Mouse (Mus musculus) cerebellum, postnatal 25 days (tissue): ENCODE results near the gene 5730522E02Rik.
A peak's percentile ranks its signal among the peaks of the same experiment; 100 is the strongest.

Experiments
- DNase-seq, 2 experiments: peaks; one replicate each; pipeline ENCODE4 v3.0.0; 2021; ENCODE audit warnings: mixed read lengths in 2 of 2

Gene 5730522E02Rik

GRCm38 (mm10) chr11:25664562-25665104, 545.9 kb downstream of the 5730522E02Rik start:
- no peak for DNase-seq

DNA sequence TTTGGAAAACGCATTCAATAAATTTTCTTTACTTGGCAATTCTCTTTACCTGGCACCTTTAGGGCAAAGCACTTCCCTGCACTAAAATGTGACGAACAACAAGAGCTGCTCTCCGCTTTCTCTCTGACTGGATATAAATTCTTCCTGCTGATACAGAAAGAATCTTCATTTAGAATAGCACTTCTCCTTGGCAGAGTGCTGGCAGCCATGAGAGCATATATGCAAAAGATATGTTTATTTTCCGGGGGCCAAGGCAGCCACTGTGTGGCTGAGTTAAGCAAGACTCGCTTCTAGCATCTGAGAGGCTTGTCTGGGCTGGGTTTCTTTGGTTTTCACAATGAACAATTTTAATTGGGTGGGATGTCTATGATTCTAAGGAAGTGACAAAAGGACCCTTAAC, 564.3 kb downstream of the 5730522E02Rik start:
- DNase-seq = no peak

DNA sequence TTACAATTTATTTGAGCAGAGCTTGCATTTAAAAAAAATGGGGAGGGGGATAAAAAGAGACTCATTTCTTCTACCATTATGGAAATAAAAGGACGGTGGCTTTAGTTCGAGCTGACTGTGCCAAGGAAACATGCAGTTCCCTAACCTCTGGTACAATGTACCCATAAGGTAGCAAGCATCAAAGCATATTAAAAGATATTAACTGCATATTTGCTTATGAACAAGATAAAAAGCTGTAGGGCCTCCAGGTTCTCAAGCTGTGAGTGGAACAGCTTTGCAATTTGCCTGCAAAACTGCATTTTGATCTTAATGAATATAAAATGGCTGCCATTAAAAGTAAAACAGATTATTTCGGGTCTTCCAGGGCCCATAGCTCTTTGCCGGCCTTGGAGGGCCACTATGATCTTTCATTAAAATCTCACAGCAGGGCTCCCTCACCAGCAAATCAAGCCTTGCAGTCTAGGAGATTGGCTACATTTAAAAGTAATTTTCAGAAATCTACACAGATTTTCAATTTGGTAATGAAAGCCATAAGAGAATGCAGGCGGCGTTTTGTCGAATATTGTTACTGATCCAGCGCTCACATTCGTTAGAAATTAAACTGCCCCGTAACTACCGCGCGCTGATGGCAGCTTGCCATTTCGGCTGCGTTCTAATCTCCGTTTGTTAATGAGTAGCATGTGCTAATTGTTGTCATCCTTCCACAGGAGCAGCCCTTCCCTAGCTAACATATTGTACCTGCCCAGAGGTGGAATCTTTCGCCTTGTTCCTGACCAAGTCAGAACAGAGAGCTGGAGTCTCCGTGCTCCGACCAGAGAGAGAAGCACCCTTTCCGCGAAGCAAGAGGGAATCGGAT, 565.6 kb downstream of the 5730522E02Rik start:
- DNase-seq = peak; percentile 7 to 33

GRCm38 (mm10) chr11:25606886-25607285, 603.7 kb downstream of the 5730522E02Rik start:
- DNase-seq = no peak

DNA sequence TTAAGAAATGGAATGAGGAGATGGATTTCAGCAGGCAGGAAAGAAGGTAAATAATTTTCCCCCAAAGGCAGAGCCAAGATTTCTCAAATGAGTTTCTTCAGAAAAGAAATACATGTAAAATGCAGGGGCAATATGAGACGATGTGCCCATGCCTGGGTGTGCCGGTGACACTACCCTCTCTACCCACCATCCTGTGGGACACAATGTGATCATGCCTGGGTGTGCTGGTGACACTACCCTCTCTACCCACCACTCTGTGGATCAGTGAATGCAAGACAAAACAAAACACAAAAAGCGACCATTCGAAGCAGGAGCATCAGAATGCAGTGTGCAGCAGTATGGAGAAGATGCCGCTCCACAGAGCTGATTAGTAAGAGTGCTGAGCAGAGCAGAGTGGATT, 610.5 kb downstream of the 5730522E02Rik start:
- DNase-seq = no peak

DNA sequence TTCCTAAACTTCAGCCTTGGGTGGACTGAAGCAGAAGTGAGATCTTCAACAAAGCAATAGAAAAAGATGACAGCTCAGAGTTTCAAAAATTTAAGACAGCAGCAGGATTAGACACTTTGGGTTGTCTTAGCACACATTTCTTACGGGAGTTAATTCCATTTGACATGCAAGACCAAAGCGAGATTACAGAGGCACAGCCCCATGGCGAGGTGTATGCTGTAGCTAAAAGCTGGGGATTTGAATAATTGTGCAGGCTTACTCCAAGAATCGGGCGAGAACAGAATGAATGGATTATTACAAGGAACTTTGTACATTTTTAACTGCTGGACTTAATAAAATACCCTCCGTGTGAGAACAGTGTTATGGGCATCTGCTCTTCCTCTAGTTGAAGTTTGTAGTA, 615.3 kb downstream of the 5730522E02Rik start:
- no peak for DNase-seq

GRCm38 (mm10) chr11:25594780-25595179, 615.8 kb downstream of the 5730522E02Rik start:
- no peak for DNase-seq

DNA sequence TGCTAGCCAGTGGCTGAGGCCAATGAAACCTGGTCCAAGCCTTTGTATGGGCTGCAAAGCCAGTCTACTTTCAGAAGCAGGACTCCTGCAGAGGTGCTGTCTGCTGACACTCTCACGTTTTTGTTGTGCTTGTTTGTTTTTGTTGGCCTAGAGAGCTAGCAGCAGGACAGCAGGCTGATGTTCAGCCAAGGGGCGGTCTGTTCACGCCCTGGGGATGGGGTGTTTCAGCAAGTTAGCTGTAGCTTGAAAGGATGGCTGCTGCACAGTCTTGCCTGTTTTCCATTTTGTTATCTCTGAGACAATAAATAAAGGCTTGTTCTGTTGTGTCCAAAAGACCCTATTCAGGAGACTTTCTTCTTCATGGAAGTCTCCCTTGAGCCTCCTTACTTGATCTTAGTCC, 618.3 kb downstream of the 5730522E02Rik start:
- peak in 1 of 2 experiments; percentile 3 for DNase-seq

GRCm38 (mm10) chr11:25590215-25590614, 620.3 kb downstream of the 5730522E02Rik start:
- no peak for DNase-seq

GRCm38 (mm10) chr11:25589509-25589908, 621.1 kb downstream of the 5730522E02Rik start:
- no peak for DNase-seq

DNA sequence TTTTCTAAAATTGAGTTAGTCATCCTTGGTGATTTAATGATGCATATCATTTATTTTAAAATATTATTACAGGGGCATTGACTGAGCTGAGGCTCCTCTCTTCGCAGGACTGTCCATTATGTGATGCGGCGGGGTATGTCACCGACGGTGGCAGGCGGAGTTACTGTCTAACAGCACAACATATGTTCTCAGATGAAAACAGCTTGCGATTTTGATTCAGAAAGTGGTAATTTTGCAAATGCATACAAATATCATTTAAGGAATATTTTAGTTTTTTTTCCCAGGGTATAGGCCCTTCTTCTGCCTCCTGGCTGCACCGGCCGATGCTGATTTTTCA, 636.5 kb downstream of the 5730522E02Rik start:
- no peak for DNase-seq

- no peak for DNase-seq
Observed at GRCm38 (mm10) chr11:25573408-25574128, 637.0 kb downstream of the 5730522E02Rik start.

DNA sequence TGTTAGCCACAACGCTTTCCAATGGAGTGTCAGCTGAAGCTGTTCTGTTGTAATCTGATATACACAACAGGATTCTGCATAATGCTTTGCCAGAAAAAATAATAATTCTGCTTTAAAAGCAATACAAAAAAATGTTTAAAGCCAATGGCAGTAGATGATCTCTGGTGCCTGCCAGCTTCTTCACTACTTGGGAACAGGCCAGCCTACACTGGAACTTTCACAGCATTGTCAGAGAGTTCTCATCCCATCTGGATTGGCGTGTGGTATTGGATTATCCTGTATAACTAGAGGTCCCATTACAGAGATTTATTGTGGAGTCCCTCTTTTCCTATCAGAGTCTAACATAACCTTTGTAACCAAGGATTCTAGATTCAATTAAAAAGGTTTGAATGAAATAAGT, 639.2 kb downstream of the 5730522E02Rik start:
- DNase-seq = no peak
